In genomic region chr11:70220731-70221602, GRCm38 (mm10) we compare ENCODE assay signal across 8 mouse cellular contexts. TPM values are rescaled to one million over a fixed set of nuclear protein-coding genes. Genes with fewer than 3 reads are reported as not detected.
A peak's percentile ranks its signal among the peaks of the same experiment; 100 is the strongest.
DNase-seq lines count a peak whose midpoint lies in the region; ATAC-seq lines count a peak whose summit lies in the region.

Gene Slc16a13 (minus strand): TSS chr11:70221064.

- peak within 1 kb of the TSS; percentile 89 for H3K9ac ChIP-seq in hindbrain, embryonic 13.5 days

- peak; percentile 99 for DNase-seq in R1 (ENCODE audit: low read depth, low spot score)
- DNase-seq in cerebellum, postnatal 14 days, result peak; percentile 98 to 99
- peak; percentile 90 to 93 for DNase-seq in frontal cortex, postnatal 14 days (ENCODE audit: low spot score in 2 of 2)
- peak; percentile 90 to 97 for DNase-seq in layer of hippocampus, postnatal 14 days (ENCODE audit: low spot score in 2 of 2)
- DNase-seq in lung, postnatal 10 days, result peak; percentile 97
- DNase-seq in ovary, postnatal 14 days (ENCODE audit: low spot score), result peak; percentile 73
- DNase-seq in thymus, postnatal 14 days, result peak; percentile 93

- peak within 1 kb of the TSS; percentile 64 for H3K4me3 ChIP-seq in hindbrain, embryonic 13.5 days

- H3K4me2 ChIP-seq in hindbrain, embryonic 13.5 days, result peak within 1 kb of the TSS; percentile 92

- H3K36me3 ChIP-seq in hindbrain, embryonic 13.5 days, result peaks cover 10% of the 10 kb centered on the region

- H3K27me3 ChIP-seq in hindbrain, embryonic 13.5 days, result peaks cover 42% of the 10 kb centered on the region

- H3K9me3 ChIP-seq in hindbrain, embryonic 13.5 days, result no peaks in the 10 kb centered on the region

- WGBS in hindbrain, embryonic 13.5 days, result under 1% methylated on average over 28 of the region's 28 CpGs

- H3K4me1 ChIP-seq in hindbrain, embryonic 13.5 days (replicated peaks), result peaks cover 40% of the 10 kb centered on the region

- ATAC-seq in hindbrain, embryonic 13.5 days (ENCODE audit: low FRiP score), result peak; percentile 95

- H3K27ac ChIP-seq in hindbrain, embryonic 13.5 days, result peak within 1 kb of the TSS; percentile 95

RNA-seq across cellular contexts. Expression of gene Slc16a13, which starts in this region (rescaled TPM):
- 16.1 and 18.1 TPM in 2 replicates for polyA plus RNA-seq in hindbrain, embryonic 13.5 days (2015; fragmentation: Nextera tagmentation; extraction: Ambion mirVana)
- total RNA-seq in layer of hippocampus, postnatal 14 days (2021), result 10 to 100 TPM in 1 of 2 experiments, 1 to 10 TPM in 1; 9.3 to 12.6 TPM

Comparison
In these comparisons a context has a peak if more than half of its experiments do, and no peak if none do; other contexts are left out.
1. Peak in every context shown above with its lines: DNase-seq, ATAC-seq, H3K4me3 ChIP-seq and H3K27ac ChIP-seq.